Mouse (Mus musculus) hindbrain, embryonic 13.5 days (tissue): ENCODE measurements around the gene Gm9573. TPM values are rescaled to one million over a fixed set of nuclear protein-coding genes. Genes with fewer than 3 reads are reported as not detected.

Experiments used
- ATAC-seq: fragments of 200-750 bp; cut with Nextera tagmentation; 2 replicates; pipeline ENCODE4 v1.8.0; 2017; ENCODE audit warnings: moderate TSS enrichment; ENCODE audit not compliant: low FRiP score
- H3K27ac ChIP-seq: fragments of 300-500 bp; sonication (generic); 2 replicates; pipeline ENCODE4 v1.5.1; 2015; ENCODE audit warnings: inconsistent platforms, mild to moderate bottlenecking, moderate library complexity
- H3K27me3 ChIP-seq: fragments of 300-500 bp; sonication (generic); 2 replicates; pipeline ENCODE4 v1.6.1; 2015; ENCODE audit warnings: mild to moderate bottlenecking, inconsistent platforms
- H3K36me3 ChIP-seq: fragments of 300-500 bp; sonication (generic); 2 replicates; pipeline ENCODE4 v1.6.1; 2015; ENCODE audit warnings: mild to moderate bottlenecking, inconsistent platforms
- H3K4me1 ChIP-seq: fragments of 300-500 bp; sonication (generic); replicated peaks from 2 replicates; pipeline ENCODE4 v1.6.1; 2015; ENCODE audit warnings: inconsistent platforms
- H3K4me2 ChIP-seq: fragments of 300-500 bp; sonication (generic); 2 replicates; pipeline ENCODE4 v1.6.1; 2015; ENCODE audit warnings: inconsistent platforms, mild to moderate bottlenecking, moderate library complexity
- H3K4me3 ChIP-seq: fragments of 300-500 bp; sonication (generic); 2 replicates; pipeline ENCODE4 v1.5.1; 2015; ENCODE audit warnings: mild to moderate bottlenecking, inconsistent platforms
- H3K9ac ChIP-seq: fragments of 300-500 bp; sonication (generic); 2 replicates; pipeline ENCODE4 v1.6.1; 2015; ENCODE audit warnings: mild to moderate bottlenecking, inconsistent platforms
- H3K9me3 ChIP-seq: fragments of 300-500 bp; sonication (generic); 2 replicates; pipeline ENCODE4 v1.6.1; 2016; ENCODE audit warnings: inconsistent platforms
- WGBS: fragments of 180-500 bp; shearing (Covaris S2); methylation state at CpG from one replicate; pipeline ENCODE4 v1.1.7; 2015; 5-methylcytosine and 5-hydroxymethylcytosine counted together
- polyA plus RNA-seq: library from polyadenylated mRNA; unstranded; fragments of >200 nt; fragmentation: Nextera tagmentation; extraction: Ambion mirVana; gene quantifications from 2 replicates; pipeline ENCODE4 v1.2.1, GENCODE M21; 2015

Gene Gm9573
- polyA plus RNA-seq, 1 experiment from 2014 or later: not detected

DNA sequence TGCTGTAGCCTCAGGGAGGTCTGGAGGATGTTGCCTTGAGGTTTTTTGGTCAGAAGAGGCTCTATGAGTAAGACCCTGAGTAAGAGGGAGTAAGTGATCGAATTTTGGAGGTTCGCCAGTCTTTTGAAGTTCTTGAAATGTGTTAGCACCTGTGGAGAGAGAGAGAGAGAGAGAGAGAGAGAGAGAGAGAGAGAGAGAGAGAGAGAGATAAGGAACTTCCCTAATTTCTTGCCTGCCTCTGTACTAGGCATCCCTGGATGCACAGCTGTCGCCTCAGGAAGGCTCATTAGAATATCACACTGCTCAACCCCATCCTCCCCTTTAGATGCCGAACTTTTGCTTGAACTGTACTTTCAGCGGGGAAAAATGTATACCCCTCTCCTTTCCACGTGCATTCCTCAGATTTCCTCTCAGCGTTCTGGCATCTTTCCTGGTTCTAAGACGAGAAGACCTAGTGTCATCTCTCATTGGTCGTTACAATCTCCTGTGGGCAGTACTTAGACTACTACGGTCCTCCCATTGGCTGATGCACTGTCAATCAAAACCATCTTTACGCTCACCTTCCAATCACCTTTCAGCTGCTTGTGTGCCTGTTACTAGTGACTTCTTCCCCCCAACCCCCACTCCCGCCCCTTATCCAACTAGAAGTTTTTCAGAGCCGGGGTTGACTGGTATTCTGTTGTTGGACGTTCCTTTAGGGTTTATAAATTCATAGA is 12.2 kb upstream of the Gm9573 start:
- no peaks in the 10 kb centered on the region for H3K9me3 ChIP-seq
- ATAC-seq: peak; percentile 86
- WGBS: 27% methylated on average over 14 of the region's 14 CpGs

DNA sequence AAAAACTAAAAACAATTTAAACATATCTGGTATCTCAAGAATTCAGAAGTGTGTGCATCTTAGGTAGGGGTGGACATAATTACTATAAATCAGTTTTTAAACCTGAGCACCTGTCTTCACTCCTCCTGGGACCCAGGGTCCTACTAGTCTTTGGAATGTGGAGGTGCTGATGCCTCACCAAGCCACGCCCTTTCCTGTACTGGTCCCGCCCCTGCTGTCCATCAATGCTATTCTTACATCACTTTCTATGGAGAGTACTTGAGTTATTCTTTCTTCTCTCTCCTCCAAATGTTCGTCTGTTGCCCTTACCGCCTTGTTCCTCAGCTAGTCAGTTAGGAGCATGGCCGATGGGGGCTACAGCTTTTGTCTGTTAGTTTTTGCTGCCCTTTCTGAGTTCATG is 9.9 kb upstream of the Gm9573 start:
- no peaks in the 10 kb centered on the region for H3K36me3 ChIP-seq
- H3K4me1 ChIP-seq: peaks cover 6% of the 10 kb centered on the region; the same call in 1 of the 2 replicates
- H3K4me3 ChIP-seq: no peak overlapping the region
- H3K9ac ChIP-seq: no peak overlapping the region
- no peak overlapping the region for H3K27ac ChIP-seq
- WGBS: 36% methylated on average over 5 of the region's 5 CpGs
- H3K9me3 ChIP-seq: no peaks in the 10 kb centered on the region
- H3K27me3 ChIP-seq: 0 out of 2 replicates have a peak, but pooled peaks cover 9% of the 10 kb centered on the region
- ATAC-seq: no peak
- H3K4me2 ChIP-seq: no peak overlapping the region

More for the DNA sequence above, 12.2 kb upstream of the Gm9573 start:
- no peak overlapping the region for H3K27ac ChIP-seq
- H3K36me3 ChIP-seq: no peaks in the 10 kb centered on the region
- peak overlapping the region; percentile 41 for H3K4me2 ChIP-seq
- H3K9ac ChIP-seq: no peak overlapping the region
- peaks cover 14% of the 10 kb centered on the region; the same call in 1 of the 2 replicates for H3K27me3 ChIP-seq
- no peak overlapping the region for H3K4me3 ChIP-seq
- peaks cover 6% of the 10 kb centered on the region; the same call in 1 of the 2 replicates for H3K4me1 ChIP-seq

DNA sequence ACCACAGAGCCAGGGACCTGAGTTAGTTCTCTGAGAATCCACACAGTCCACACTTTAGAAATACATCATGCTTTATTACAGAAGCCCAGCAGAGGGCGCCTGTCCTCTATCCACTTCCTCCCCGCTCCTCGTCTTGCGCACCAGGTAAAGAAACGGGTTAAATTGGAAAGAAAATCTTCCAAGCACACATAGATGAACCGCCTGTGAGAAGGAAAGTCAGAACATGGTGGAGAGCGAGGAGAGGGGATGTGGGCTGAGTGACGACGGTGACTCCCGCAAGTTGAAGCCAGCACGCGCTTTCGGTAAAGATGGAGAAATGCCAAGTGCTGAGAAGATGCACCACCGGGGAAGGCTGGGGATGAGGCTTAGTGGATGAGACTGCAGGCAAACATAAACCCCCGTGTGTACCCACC is 9.3 kb upstream of the Gm9573 start:
- ATAC-seq: peak; percentile 60; the same call in 1 of the 2 replicates
- Histone ChIP-seq H3K27ac (no peak overlapping the region), H3K36me3 (no peaks in the 10 kb centered on the region), H3K4me3 (peak overlapping the region; percentile 40), H3K9ac (peak overlapping the region; percentile 26; the same call in 1 of the 2 replicates), H3K4me2 (peak overlapping the region; percentile 60), H3K27me3 (0 out of 2 replicates have a peak, but pooled peaks cover 9% of the 10 kb centered on the region), H3K9me3 (no peaks in the 10 kb centered on the region), H3K4me1 (peaks cover 6% of the 10 kb centered on the region; the same call in 1 of the 2 replicates)
- WGBS: 1% methylated on average over 15 of the region's 15 CpGs

DNA sequence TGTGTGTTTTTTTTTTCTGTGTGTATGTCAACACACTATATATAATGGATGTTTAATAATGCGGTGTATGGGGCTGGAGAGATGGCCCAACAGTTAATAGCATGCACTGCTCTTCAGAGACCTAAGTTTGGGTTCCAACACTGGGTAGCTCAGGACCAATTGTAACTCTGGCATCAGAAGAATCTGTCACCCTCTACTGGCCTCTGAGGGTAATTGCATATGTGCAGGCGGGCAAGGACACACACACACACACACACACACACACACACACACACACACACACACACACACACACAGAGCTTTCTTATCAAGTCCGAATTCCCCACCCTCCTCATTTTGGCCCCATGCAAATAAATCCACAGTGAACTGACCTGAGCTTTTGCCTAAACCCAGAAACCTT is 8.8 kb upstream of the Gm9573 start:
- ATAC-seq: 0 out of 2 replicates have a peak, but pooled peaks have one; percentile 31
- no peak overlapping the region for H3K27ac ChIP-seq
- H3K9ac ChIP-seq: no peak overlapping the region

DNA sequence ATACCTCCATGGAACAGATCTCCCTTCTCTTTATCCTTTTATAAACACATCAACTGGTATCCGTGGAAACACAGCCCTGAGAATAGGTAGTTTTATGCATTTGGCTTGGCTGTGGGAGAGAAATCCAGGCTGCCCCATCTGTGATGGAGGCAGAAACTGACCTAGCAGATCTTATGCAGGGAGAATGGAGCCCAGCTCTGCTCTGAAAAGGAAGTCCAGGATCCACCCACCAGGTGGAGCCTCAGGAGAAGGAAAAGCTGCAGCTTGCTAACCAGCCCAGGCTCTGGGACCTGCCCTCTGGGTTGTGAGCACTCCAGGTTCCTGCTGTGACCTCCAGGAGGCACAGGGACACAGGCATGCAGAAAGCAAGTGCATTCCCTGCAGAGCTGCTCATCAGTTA is 7.6 kb upstream of the Gm9573 start:
- no peaks in the 10 kb centered on the region for H3K36me3 ChIP-seq
- H3K9me3 ChIP-seq: no peaks in the 10 kb centered on the region
- no peak for ATAC-seq
- no peak overlapping the region for H3K27ac ChIP-seq
- no peak overlapping the region for H3K4me3 ChIP-seq
- 9% methylated on average over 1 of the region's 1 CpGs for WGBS
- no peak overlapping the region for H3K9ac ChIP-seq
- H3K27me3 ChIP-seq: 0 out of 2 replicates have a peak, but pooled peaks cover 9% of the 10 kb centered on the region
- H3K4me2 ChIP-seq: no peak overlapping the region
- H3K4me1 ChIP-seq: peaks cover 6% of the 10 kb centered on the region; the same call in 1 of the 2 replicates

More for the DNA sequence above, 8.8 kb upstream of the Gm9573 start:
- 91% methylated on average over 2 of the region's 3 CpGs for WGBS
- Histone ChIP-seq H3K27me3 (0 out of 2 replicates have a peak, but pooled peaks cover 9% of the 10 kb centered on the region), H3K4me1 (peaks cover 6% of the 10 kb centered on the region; the same call in 1 of the 2 replicates), H3K36me3 (no peaks in the 10 kb centered on the region), H3K4me3 (no peak overlapping the region), H3K4me2 (no peak overlapping the region), H3K9me3 (no peaks in the 10 kb centered on the region)

DNA sequence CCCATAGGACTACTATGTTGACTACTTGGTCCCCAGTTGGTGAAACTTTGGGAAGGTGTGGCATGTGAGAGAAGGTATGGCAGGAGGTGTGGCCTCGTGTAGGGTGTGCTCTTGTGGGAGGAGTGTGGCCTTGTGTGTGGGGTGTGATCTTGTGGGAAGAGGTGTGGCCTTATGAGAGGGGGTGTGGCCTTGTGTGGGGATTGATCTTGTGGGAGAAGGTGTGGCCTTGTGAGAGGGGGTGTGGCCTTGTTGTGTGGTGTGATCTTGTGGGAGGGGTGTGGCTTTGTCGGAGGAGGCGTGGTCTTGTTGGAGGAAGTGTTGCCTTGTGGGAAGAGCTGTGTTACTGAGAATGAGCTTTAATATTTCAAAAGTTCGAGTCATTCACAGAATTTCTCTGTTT is 9.3 kb downstream of the Gm9573 start:
- no peak for ATAC-seq
- 88% methylated on average over 4 of the region's 4 CpGs for whole genome bisulfite sequencing
- H3K4me3 ChIP-seq: no peak overlapping the region

DNA sequence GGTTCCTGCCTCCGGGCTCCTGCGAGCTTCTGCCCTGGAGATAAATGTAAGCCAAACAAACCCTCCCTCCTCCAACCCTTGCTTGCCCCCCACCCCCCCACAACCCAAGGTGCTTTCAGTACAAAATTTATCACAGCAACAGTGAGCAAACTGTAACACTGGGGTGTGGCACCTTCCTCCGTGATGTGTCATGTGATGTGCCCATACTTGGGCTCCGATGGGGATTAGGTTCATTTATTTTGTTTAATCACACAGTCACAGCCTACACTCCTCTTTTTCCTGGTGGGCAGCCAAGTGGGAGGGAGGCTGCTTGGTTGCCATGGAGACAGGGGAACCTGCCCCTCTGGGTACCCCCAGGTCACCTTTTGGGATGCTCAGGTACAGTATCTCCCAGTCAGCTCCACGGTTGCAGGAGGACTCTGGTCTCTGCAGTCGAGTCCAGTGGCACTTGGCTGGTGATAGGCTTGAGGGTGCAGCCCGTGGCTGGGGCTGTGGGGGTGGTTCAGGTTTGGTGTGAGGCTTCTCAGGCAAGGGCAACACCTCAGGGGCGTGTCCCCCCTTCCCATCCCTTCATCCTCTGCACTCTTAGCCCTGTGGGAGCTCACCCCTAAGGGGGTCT is 24.6 kb downstream of the Gm9573 start:
- Histone ChIP-seq H3K4me2 (no peak overlapping the region), H3K36me3 (no peaks in the 10 kb centered on the region), H3K27ac (no peak overlapping the region), H3K9me3 (no peaks in the 10 kb centered on the region), H3K27me3 (no peaks in the 10 kb centered on the region), H3K4me1 (no peaks in the 10 kb centered on the region), H3K4me3 (no peak overlapping the region), H3K9ac (no peak overlapping the region)
- WGBS: 65% methylated on average over 8 of the region's 8 CpGs
- ATAC-seq: no peak

More for the DNA sequence above, 9.3 kb downstream of the Gm9573 start:
- peaks cover 2% of the 10 kb centered on the region; the same call in 1 of the 2 replicates for H3K27me3 ChIP-seq
- H3K9ac ChIP-seq: no peak overlapping the region
- H3K36me3 ChIP-seq: no peaks in the 10 kb centered on the region
- H3K4me1 ChIP-seq: no peaks in the 10 kb centered on the region
- no peak overlapping the region for H3K27ac ChIP-seq
- no peaks in the 10 kb centered on the region for H3K9me3 ChIP-seq
- H3K4me2 ChIP-seq: no peak overlapping the region

DNA sequence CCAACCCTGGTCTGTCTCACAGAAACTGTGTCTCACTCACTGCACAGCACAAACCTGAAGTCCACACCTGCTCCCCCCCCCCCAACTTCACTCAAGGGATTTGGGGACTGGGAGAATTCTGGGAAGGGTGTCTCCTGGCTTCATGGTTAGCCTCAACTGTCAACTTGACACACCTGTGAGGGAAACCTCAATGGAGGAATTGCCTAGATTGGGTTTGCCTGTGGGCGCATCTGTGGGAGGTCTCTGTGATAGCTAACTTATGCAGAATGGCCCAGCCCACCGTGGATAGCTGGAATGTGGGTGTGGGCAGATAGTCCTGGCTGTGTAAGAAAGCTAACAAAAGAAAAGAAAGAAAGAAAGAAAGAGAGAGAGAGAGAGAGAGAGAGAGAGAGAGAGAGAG is 25.2 kb downstream of the Gm9573 start, which contains the start of gene Sfta2:
Gene Sfta2 (plus strand): TSS at position 301 of the 400 bp plus-strand sequence.
- ATAC-seq: no peak
- WGBS: 71% methylated on average over 2 of the region's 2 CpGs

DNA sequence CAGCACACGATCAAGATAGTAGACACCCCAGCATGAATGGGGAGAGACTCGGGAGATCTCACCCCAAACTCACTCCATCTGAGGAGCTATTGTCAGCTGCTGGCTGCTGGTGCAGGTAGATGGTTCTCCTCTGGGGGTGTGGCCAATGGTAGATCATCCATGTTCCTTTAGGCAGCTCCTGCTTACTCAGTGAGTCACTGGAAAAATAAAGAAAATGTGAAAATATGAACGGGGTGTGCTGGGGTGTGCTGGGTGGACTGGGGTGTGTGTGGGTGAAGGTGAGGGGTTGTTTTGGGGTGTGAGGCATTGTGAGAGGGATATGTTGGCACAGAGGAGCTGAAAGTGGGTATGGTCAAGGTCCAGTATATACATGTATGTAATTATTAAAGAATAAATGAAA is 29.0 kb downstream of the Gm9573 start:
- Histone ChIP-seq H3K4me3 (no peak overlapping the region), H3K27me3 (no peaks in the 10 kb centered on the region), H3K9ac (no peak overlapping the region), H3K9me3 (no peaks in the 10 kb centered on the region), H3K4me1 (no peaks in the 10 kb centered on the region), H3K36me3 (no peaks in the 10 kb centered on the region), H3K4me2 (no peak overlapping the region), H3K27ac (no peak overlapping the region)
- no peak for ATAC-seq
- WGBS: 95% methylated on average over 3 of the region's 3 CpGs

More for the DNA sequence above, 25.2 kb downstream of the Gm9573 start, which contains the start of gene Sfta2:
- Histone ChIP-seq H3K4me2 (no peak within 1 kb of the TSS), H3K36me3 (no peaks in the 10 kb centered on the region), H3K27me3 (no peaks in the 10 kb centered on the region), H3K4me3 (no peak within 1 kb of the TSS), H3K27ac (no peak within 1 kb of the TSS), H3K9me3 (no peaks in the 10 kb centered on the region), H3K9ac (no peak within 1 kb of the TSS), H3K4me1 (no peaks in the 10 kb centered on the region)

DNA sequence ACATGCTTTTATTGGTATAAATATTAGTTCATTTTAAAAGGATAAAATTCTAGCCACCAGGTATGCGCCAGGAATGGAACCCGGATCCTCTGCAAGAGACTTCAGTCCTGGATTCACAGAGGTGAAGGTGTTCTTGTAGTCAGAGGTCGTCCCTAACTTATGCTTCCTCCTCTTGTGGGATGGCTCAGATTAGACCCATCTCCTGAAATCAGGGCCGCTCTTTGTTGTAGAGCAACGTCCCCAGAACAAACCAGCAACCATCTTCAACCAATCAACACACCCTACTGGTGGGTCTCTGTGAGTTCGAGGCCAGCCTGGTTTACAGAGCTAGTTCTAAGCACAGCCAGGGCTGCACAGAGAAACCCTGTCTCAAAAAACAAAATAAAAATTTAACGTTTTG is 32.0 kb downstream of the Gm9573 start:
- Histone ChIP-seq H3K27me3 (no peaks in the 10 kb centered on the region), H3K27ac (no peak overlapping the region), H3K4me2 (no peak overlapping the region), H3K9ac (no peak overlapping the region), H3K36me3 (no peaks in the 10 kb centered on the region), H3K4me3 (no peak overlapping the region), H3K4me1 (no peaks in the 10 kb centered on the region; the same call in 1 of the 2 replicates), H3K9me3 (no peaks in the 10 kb centered on the region)
- 86% methylated on average over 7 of the region's 7 CpGs for WGBS
- no peak for ATAC-seq

DNA sequence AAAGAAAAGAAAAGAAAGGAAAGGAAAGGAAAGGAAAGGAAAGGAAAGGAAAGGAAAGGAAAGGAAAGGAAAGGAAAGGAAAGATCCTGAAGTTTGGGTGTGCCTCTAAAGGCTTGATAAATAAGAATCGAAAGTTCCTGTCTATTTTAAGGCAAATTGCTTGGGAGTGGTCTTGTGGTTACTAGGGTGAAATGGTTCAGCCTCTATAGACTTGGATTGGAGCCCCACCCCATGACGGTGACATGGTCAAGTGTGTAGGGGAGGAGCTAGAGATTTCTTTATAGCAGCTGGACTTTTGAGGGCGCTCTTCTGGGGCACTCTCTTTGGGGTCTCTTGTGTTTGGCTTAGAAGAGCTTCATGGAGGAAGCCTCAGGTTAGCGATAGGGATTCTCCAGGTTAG is 32.7 kb downstream of the Gm9573 start:
- Histone ChIP-seq H3K36me3 (no peaks in the 10 kb centered on the region), H3K4me3 (no peak overlapping the region), H3K27ac (no peak overlapping the region), H3K9me3 (no peaks in the 10 kb centered on the region), H3K4me1 (no peaks in the 10 kb centered on the region; the same call in 1 of the 2 replicates), H3K4me2 (no peak overlapping the region), H3K9ac (no peak overlapping the region), H3K27me3 (no peaks in the 10 kb centered on the region)
- ATAC-seq: no peak
- 46% methylated on average over 4 of the region's 4 CpGs for WGBS

DNA sequence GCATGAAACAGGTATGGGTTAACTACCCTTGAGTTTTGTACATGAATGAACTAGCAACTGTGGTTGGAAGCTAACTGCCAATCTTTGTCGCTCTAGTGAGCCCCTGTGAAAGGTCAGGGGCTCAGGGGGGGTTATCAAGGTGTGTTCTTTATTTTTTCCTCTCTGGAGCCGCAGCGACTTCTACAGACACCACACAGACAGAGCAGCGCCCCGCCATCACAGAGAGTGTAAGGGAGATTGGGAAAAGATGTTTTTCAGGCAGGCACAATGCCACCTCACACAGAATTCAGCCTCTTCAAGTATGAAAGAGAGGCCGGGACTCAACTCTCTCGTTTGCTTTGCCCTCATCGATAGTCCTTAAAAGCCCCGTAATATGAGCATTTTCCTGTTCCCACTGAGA is 34.3 kb downstream of the Gm9573 start:
- Histone ChIP-seq H3K4me3 (no peak overlapping the region), H3K27me3 (no peaks in the 10 kb centered on the region), H3K9me3 (no peaks in the 10 kb centered on the region), H3K36me3 (no peaks in the 10 kb centered on the region), H3K9ac (no peak overlapping the region), H3K4me2 (no peak overlapping the region), H3K27ac (no peak overlapping the region), H3K4me1 (no peaks in the 10 kb centered on the region; the same call in 1 of the 2 replicates)
- 88% methylated on average over 9 of the region's 9 CpGs for WGBS
- no peak for ATAC-seq
